ENCODE assay signal across 8 mouse cellular contexts in the genomic region with DNA sequence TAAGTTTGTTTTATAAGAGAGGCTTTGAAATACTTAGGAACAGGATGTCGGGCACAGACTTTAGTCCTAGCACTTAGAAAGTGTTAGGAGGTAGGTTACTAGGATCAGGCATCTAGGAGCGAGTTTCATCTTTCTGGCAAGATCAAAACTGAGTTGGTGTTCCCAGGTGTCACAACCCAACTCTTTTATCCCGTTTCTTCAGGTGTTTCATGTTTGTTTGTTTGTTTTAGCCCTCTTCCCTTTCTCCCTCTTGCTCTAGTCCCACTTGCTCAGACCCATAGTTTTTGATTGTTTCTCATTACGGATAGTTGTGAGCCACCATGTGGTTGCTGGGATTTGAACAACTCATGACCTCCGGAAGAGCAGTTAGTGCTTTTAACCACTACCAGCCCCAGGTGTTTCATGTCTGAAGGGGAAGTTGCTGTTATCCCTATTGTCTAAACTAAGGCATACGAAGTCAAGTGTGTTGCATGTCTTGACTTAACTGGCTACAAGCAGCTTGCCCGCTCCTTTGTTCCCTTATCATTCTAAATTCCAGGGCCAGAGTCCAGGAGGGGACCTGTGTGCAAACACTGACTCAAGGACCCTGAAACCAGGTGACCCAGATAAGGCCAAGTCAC. TPM values are rescaled to one million over a fixed set of nuclear protein-coding genes. Genes with fewer than 3 reads are reported as not detected.
DNase-seq lines count a peak whose midpoint lies in the region; ATAC-seq and TF ChIP-seq lines count a peak whose summit lies in the region.

No protein-coding gene starts in this region.

- DNase-seq in kidney, postnatal 25 days = no peak
- no peak for DNase-seq in embryonic facial prominence, embryonic 11.5 days (ENCODE audit: low spot score)
- DNase-seq in embryo, embryonic 10 days (ENCODE audit: low spot score) = no peak
- DNase-seq in embryo, embryonic 10.5 days (ENCODE audit: low spot score) = no peak
- no peak for DNase-seq in right cerebral cortex, postnatal 36 days (ENCODE audit: low spot score in 2 of 2)

- H3K9ac ChIP-seq in kidney, embryonic 16.5 days (replicated peaks; ENCODE audit: low read length) = peak overlapping the region; percentile 84
- H3K9ac ChIP-seq in embryonic facial prominence, embryonic 11.5 days (replicated peaks; ENCODE audit: low read length) = peak overlapping the region; percentile 53
- H3K9ac ChIP-seq in limb, embryonic 12.5 days (replicated peaks) = peak overlapping the region; percentile 67

- 68% methylated on average over 7 of the region's 7 CpGs for WGBS in kidney, embryonic 16.5 days
- 78% methylated on average over 7 of the region's 7 CpGs for WGBS in embryonic facial prominence, embryonic 11.5 days
- WGBS in limb, embryonic 12.5 days = 71% methylated on average over 7 of the region's 7 CpGs

- TF ChIP-seq POLR2A in myocyte (IDR thresholded peaks at IDR 0.05; ENCODE audit: insufficient read length, low read depth) = no peak

- peaks cover 12% of the 10 kb centered on the region for H3K4me1 ChIP-seq in kidney, embryonic 16.5 days (ENCODE audit: insufficient read depth, low read length)
- H3K4me1 ChIP-seq in embryonic facial prominence, embryonic 11.5 days (ENCODE audit: control insufficient read depth, insufficient read depth, low read length) = no peaks in the 10 kb centered on the region
- H3K4me1 ChIP-seq in limb, embryonic 12.5 days (replicated peaks) = peaks cover 9% of the 10 kb centered on the region

- no peaks in the 10 kb centered on the region for H3K79me2 ChIP-seq in myocyte (ENCODE audit: control insufficient read depth, insufficient read depth)

- peak overlapping the region; percentile 99 for H3K27ac ChIP-seq in kidney, embryonic 16.5 days (ENCODE audit: low read length)
- peak overlapping the region; percentile 89 for H3K27ac ChIP-seq in embryonic facial prominence, embryonic 11.5 days (replicated peaks; ENCODE audit: low read depth, low read length)
- H3K27ac ChIP-seq in limb, embryonic 12.5 days = peak overlapping the region; percentile 98

- peak overlapping the region; percentile 12 for H3ac ChIP-seq in myocyte (ENCODE audit: control insufficient read depth, insufficient read length)

- peak overlapping the region; percentile 68 for H3K4me3 ChIP-seq in kidney, embryonic 16.5 days (ENCODE audit: low read length)
- peak overlapping the region; percentile 58 for H3K4me3 ChIP-seq in embryonic facial prominence, embryonic 11.5 days (ENCODE audit: low read depth, low read length)
- H3K4me3 ChIP-seq in limb, embryonic 12.5 days (replicated peaks) = peak overlapping the region; percentile 62
- H3K4me3 ChIP-seq in myocyte = peak overlapping the region; percentile 46

- no peaks in the 10 kb centered on the region for H3K27me3 ChIP-seq in kidney, embryonic 16.5 days (ENCODE audit: insufficient read depth, low read length)
- H3K27me3 ChIP-seq in embryonic facial prominence, embryonic 11.5 days (ENCODE audit: control insufficient read depth, insufficient read depth, low read length) = no peaks in the 10 kb centered on the region
- H3K27me3 ChIP-seq in limb, embryonic 12.5 days = no peaks in the 10 kb centered on the region
- H3K27me3 ChIP-seq in myocyte (ENCODE audit: control insufficient read depth, insufficient read depth, insufficient read length) = no peaks in the 10 kb centered on the region

- H3K9me3 ChIP-seq in kidney, embryonic 16.5 days (ENCODE audit: low read length) = no peaks in the 10 kb centered on the region
- H3K9me3 ChIP-seq in embryonic facial prominence, embryonic 11.5 days (replicated peaks; ENCODE audit: control insufficient read depth, low read length) = no peaks in the 10 kb centered on the region
- H3K9me3 ChIP-seq in limb, embryonic 12.5 days = no peaks in the 10 kb centered on the region

- peak overlapping the region; percentile 59 for H3K4me2 ChIP-seq in kidney, embryonic 16.5 days (replicated peaks; ENCODE audit: low read depth, low read length)
- peak overlapping the region; percentile 67 for H3K4me2 ChIP-seq in embryonic facial prominence, embryonic 11.5 days (ENCODE audit: low read depth, low read length)
- H3K4me2 ChIP-seq in limb, embryonic 12.5 days = peak overlapping the region; percentile 74
- peak overlapping the region; percentile 83 for H3K4me2 ChIP-seq in myocyte (ENCODE audit: low read depth)

- H3K36me3 ChIP-seq in kidney, embryonic 16.5 days (ENCODE audit: insufficient read depth, low read length) = no peaks in the 10 kb centered on the region
- no peaks in the 10 kb centered on the region for H3K36me3 ChIP-seq in embryonic facial prominence, embryonic 11.5 days (replicated peaks; ENCODE audit: control insufficient read depth, insufficient read depth, low read depth, low read length)
- H3K36me3 ChIP-seq in limb, embryonic 12.5 days = no peaks in the 10 kb centered on the region
- no peaks in the 10 kb centered on the region for H3K36me3 ChIP-seq in myocyte (ENCODE audit: control insufficient read depth, insufficient read depth)

- no peak for ATAC-seq in kidney, embryonic 16.5 days (ENCODE audit: low FRiP score, low TSS enrichment)
- no peak for ATAC-seq in embryonic facial prominence, embryonic 11.5 days (replicated peaks; ENCODE audit: insufficient number of reproducible peaks, low FRiP score, low TSS enrichment, low read depth)
- ATAC-seq in limb, embryonic 12.5 days (ENCODE audit: insufficient number of reproducible peaks, insufficient read depth, low FRiP score, low TSS enrichment, low read depth) = no peak

TF ChIP-seq in myocyte, 11 proteins besides CTCF, POLR2A, EP300 and RAD21:
- TF ChIP-seq MAX (IDR thresholded peaks at IDR 0.05; ENCODE audit: low read depth) (no peak), CEBPB (IDR thresholded peaks at IDR 0.05; ENCODE audit: insufficient read depth, poor library complexity, severe bottlenecking) (no peak), POLR2AphosphoS2 (IDR thresholded peaks at IDR 0.05; ENCODE audit: insufficient read length, low read depth) (no peak), SRF (IDR thresholded peaks at IDR 0.05; ENCODE audit: control insufficient read depth, insufficient read length, low read depth) (no peak), TCF3 (IDR thresholded peaks at IDR 0.05; ENCODE audit: insufficient read length, low read depth) (no peak), MYOG (IDR thresholded peaks at IDR 0.05; ENCODE audit: control insufficient read depth in 1 of 3, insufficient read depth in 1 of 3, insufficient read length in 2 of 3, low read depth in 2 of 3) (no peak), USF1 (IDR thresholded peaks at IDR 0.05; ENCODE audit: low read depth) (no peak), MYOD1 (IDR thresholded peaks at IDR 0.05; ENCODE audit: control insufficient read depth in 1 of 3, insufficient read length in 2 of 3, low read depth in 2 of 3) (no peak), E2F4 (IDR thresholded peaks at IDR 0.05; ENCODE audit: insufficient read depth) (no peak), TCF12 (IDR thresholded peaks at IDR 0.05; ENCODE audit: insufficient read depth, poor library complexity, severe bottlenecking) (no peak), REST (IDR thresholded peaks at IDR 0.05; ENCODE audit: insufficient read depth, insufficient read length) (no peak)

RNA-seq across cellular contexts. Expression of a gene that starts 46.1 kb away (rescaled TPM):
- 240 and 248 TPM in 2 replicates for polyA plus RNA-seq in kidney, embryonic 16.5 days (2015; fragmentation: Nextera tagmentation; extraction: Ambion mirVana)
- 45.4 and 46.9 TPM in 2 replicates for polyA plus RNA-seq in embryonic facial prominence, embryonic 11.5 days (2014; fragmentation: Nextera tagmentation; extraction: Ambion mirVana)
- polyA plus RNA-seq in limb, embryonic 12.5 days (2016; fragmentation: Nextera tagmentation; extraction: Ambion mirVana) = 40.1 and 46.9 TPM in 2 replicates
- 35.9 TPM for polyA plus RNA-seq in myocyte (2012; fragmentation: generic; extraction: Trizol)
